ENCODE assay signal across 24 mouse cellular contexts in genomic region chr15:85230613-85231012, GRCm38 (mm10). TPM values are rescaled to one million over a fixed set of nuclear protein-coding genes. Genes with fewer than 3 reads are reported as not detected.
DNase-seq lines count a peak whose midpoint lies in the region; ATAC-seq and TF ChIP-seq lines count a peak whose summit lies in the region.
"Had no signal": no experiment of that assay in that cellular context is flagged by ENCODE, and none has a peak within 500 bp of the region (broad histone marks: within the 10 kb centered on the region; RNA-seq: fewer than 3 reads in every experiment).

No protein-coding gene starts in this region.

- TF ChIP-seq EP300 in stomach, postnatal 0 days (optimal IDR thresholded peaks at IDR 0.05) = no peak

- H3K36me3 ChIP-seq in heart, embryonic 13.5 days = peaks cover 78% of the 10 kb centered on the region
- no peaks in the 10 kb centered on the region for H3K36me3 ChIP-seq in thymus, adult 2 months (ENCODE audit: control insufficient read depth, insufficient read depth, low read length)
- H3K36me3 ChIP-seq in stomach, postnatal 0 days (ENCODE audit: control insufficient read depth, insufficient read depth, low read length) = peaks cover 9% of the 10 kb centered on the region; the same call in 1 of the 2 replicates
- H3K36me3 ChIP-seq: liver, embryonic 15.5 days; midbrain, embryonic 15.5 days had no signal

- no peak for TF ChIP-seq CTCF in gastrocnemius, adult 2 months (IDR thresholded peaks at IDR 0.05)
- TF ChIP-seq CTCF in thymus, adult 2 months (IDR thresholded peaks at IDR 0.05; ENCODE audit: borderline replicate concordance, control insufficient read depth, extremely low read depth, insufficient read depth, low read length, poor library complexity) = no peak
- TF ChIP-seq CTCF in stomach, postnatal 0 days (IDR thresholded peaks at IDR 0.05; ENCODE audit: low read depth) = 0 out of 2 replicates have a peak, but pooled peaks have one; percentile 1

- intact Hi-C loops in gastrocnemius, adult 2 months (cut with DNase I) = loop anchor here (1.0 kb wide), 1 partner anchor 79 kb away; no protein-coding TSS in a partner anchor
- intact Hi-C loops in heart, postnatal 25 days (cut with DNase I) = loop anchor here (1.0 kb wide), 1 partner anchor 79 kb away; no protein-coding TSS in a partner anchor

- H3K4me2 ChIP-seq in heart, embryonic 13.5 days = no peak overlapping the region
- no peak overlapping the region for H3K4me2 ChIP-seq in stomach, postnatal 0 days (replicated peaks; ENCODE audit: low read depth)
- H3K4me2 ChIP-seq: hindbrain, embryonic 14.5 days; limb, embryonic 13.5 days; liver, embryonic 15.5 days; lung, embryonic 15.5 days; midbrain, embryonic 15.5 days; neural tube, embryonic 12.5 days had no signal

- DNase-seq in gastrocnemius, adult 2 months = no peak
- no peak for DNase-seq in gastrocnemius, postnatal 4 days (ENCODE audit: low spot score in 2 of 2)
- no peak for DNase-seq in heart, postnatal 25 days (ENCODE audit: low spot score)
- peak; percentile 52 for DNase-seq in thymus, postnatal 4 days
- DNase-seq in thymus, adult 2 months = no peak
- no peak for DNase-seq in stomach, postnatal 0 days (ENCODE audit: low spot score)
- DNase-seq: cerebellum, adult 2 months; cerebellum, postnatal 25 days; forebrain, postnatal 0 days; gastrocnemius, postnatal 25 days; kidney, postnatal 25 days; layer of hippocampus, postnatal 36 days; lung, postnatal 4 days; right cerebral cortex, postnatal 14 days; spleen, adult 18-20 months had no signal

- TF ChIP-seq POLR2A in thymus, adult 2 months (IDR thresholded peaks at IDR 0.05; ENCODE audit: control insufficient read depth, extremely low read depth, insufficient read depth, low read length, poor library complexity) = no peak

- peak overlapping the region; percentile 20 for H3K27ac ChIP-seq in gastrocnemius, adult 2 months
- H3K27ac ChIP-seq in heart, embryonic 13.5 days (replicated peaks) = peak overlapping the region; percentile 26
- no peak overlapping the region for H3K27ac ChIP-seq in thymus, adult 2 months (ENCODE audit: control insufficient read depth, insufficient read depth, low read length)
- peak overlapping the region; percentile 75 for H3K27ac ChIP-seq in stomach, postnatal 0 days (replicated peaks)
- H3K27ac ChIP-seq: hindbrain, embryonic 14.5 days; limb, embryonic 13.5 days; liver, embryonic 15.5 days; lung, embryonic 15.5 days; midbrain, embryonic 15.5 days; neural tube, embryonic 12.5 days had no signal

- H3K4me1 ChIP-seq in heart, embryonic 13.5 days = peaks cover 39% of the 10 kb centered on the region
- peaks cover 24% of the 10 kb centered on the region for H3K4me1 ChIP-seq in thymus, adult 2 months (replicated peaks; ENCODE audit: control insufficient read depth, insufficient read depth, low read length)
- H3K4me1 ChIP-seq in stomach, postnatal 0 days (replicated peaks; ENCODE audit: control insufficient read depth, insufficient read depth) = no peaks in the 10 kb centered on the region
- H3K4me1 ChIP-seq: lung, embryonic 15.5 days; midbrain, embryonic 15.5 days; neural tube, embryonic 12.5 days had no signal

- no peak overlapping the region for H3K4me3 ChIP-seq in gastrocnemius, adult 2 months
- H3K4me3 ChIP-seq in heart, embryonic 13.5 days = no peak overlapping the region
- no peak overlapping the region for H3K4me3 ChIP-seq in thymus, adult 2 months (ENCODE audit: control insufficient read depth, insufficient read depth, low read length)
- H3K4me3 ChIP-seq in stomach, postnatal 0 days (ENCODE audit: low read depth, low read length) = no peak overlapping the region
- H3K4me3 ChIP-seq: limb, embryonic 13.5 days; liver, embryonic 15.5 days; lung, embryonic 15.5 days; midbrain, embryonic 15.5 days; neural tube, embryonic 12.5 days had no signal

- H3K9ac ChIP-seq in heart, embryonic 13.5 days = no peak overlapping the region; the same call in 1 of the 2 replicates
- no peak overlapping the region for H3K9ac ChIP-seq in stomach, postnatal 0 days (ENCODE audit: low read length)
- H3K9ac ChIP-seq: forebrain, postnatal 0 days; hindbrain, embryonic 14.5 days; limb, embryonic 13.5 days; liver, embryonic 15.5 days; lung, embryonic 15.5 days; midbrain, embryonic 15.5 days; neural tube, embryonic 12.5 days had no signal

- 81% methylated on average over 14 of the region's 14 CpGs for WGBS in heart, embryonic 13.5 days
- 91% methylated on average over 14 of the region's 14 CpGs for WGBS in thymus, adult 2 months
- 78% methylated on average over 14 of the region's 14 CpGs for WGBS in stomach, postnatal 0 days

- no peaks in the 10 kb centered on the region for H3K9me3 ChIP-seq in heart, embryonic 13.5 days
- H3K9me3 ChIP-seq in stomach, postnatal 0 days (ENCODE audit: control insufficient read depth, low read length) = no peaks in the 10 kb centered on the region
- H3K9me3 ChIP-seq: limb, embryonic 13.5 days; liver, embryonic 15.5 days; lung, embryonic 15.5 days; midbrain, embryonic 15.5 days; neural tube, embryonic 12.5 days had no signal

- H3K27me3 ChIP-seq in heart, embryonic 13.5 days (replicated peaks) = no peaks in the 10 kb centered on the region
- H3K27me3 ChIP-seq in thymus, adult 2 months (ENCODE audit: control insufficient read depth, insufficient read depth, low read length) = no peaks in the 10 kb centered on the region
- no peaks in the 10 kb centered on the region for H3K27me3 ChIP-seq in stomach, postnatal 0 days (ENCODE audit: control insufficient read depth, insufficient read depth, low read length)
- H3K27me3 ChIP-seq: limb, embryonic 13.5 days; liver, embryonic 15.5 days; lung, embryonic 15.5 days; midbrain, embryonic 15.5 days; neural tube, embryonic 12.5 days had no signal

- ATAC-seq in heart, embryonic 13.5 days (ENCODE audit: extremely low read depth, insufficient number of reproducible peaks, low FRiP score, low TSS enrichment) = no peak
- ATAC-seq in stomach, postnatal 0 days (ENCODE audit: low FRiP score, low TSS enrichment) = no peak
- no peak for ATAC-seq in activated CD4-positive, CD25-positive, alpha-beta regulatory T cell, adult 4 months
- ATAC-seq: forebrain, postnatal 0 days; inflammation-experienced regulatory T-cells, adult 6 months; midbrain, embryonic 15.5 days had no signal

RNA-seq across cellular contexts. Expression of gene Fbln1, which starts 24.9 kb away (rescaled TPM):
- 10 to 100 TPM in 1 of 2 experiments, 1 to 10 TPM in 1; 6.5 to 20.9 TPM for total RNA-seq in gastrocnemius, adult 2 months (2021)
- total RNA-seq in gastrocnemius, postnatal 4 days (2021) = 10 to 100 TPM; 41.1 to 42.4 TPM
- polyA plus RNA-seq in heart, embryonic 13.5 days (2015; fragmentation: Nextera tagmentation; extraction: Ambion mirVana) = 125 and 139 TPM in 2 replicates
- total RNA-seq in heart, postnatal 25 days (2021) = 10 to 100 TPM; 94.1 to 94.2 TPM
- polyA plus RNA-seq in thymus, adult 2 months (2012; rRNA removed) = 28.6 and 46.8 TPM in 2 replicates
- polyA plus RNA-seq in stomach, postnatal 0 days (2015; fragmentation: Nextera tagmentation; extraction: Ambion mirVana) = 109 and 112 TPM in 2 replicates
- under 1 TPM; 0.13 to 0.29 TPM for polyA plus RNA-seq in activated CD4-positive, CD25-positive, alpha-beta regulatory T cell, adult 4 months (2017; shearing (Covaris generic))
- polyA plus RNA-seq: inflammation-experienced regulatory T-cells, adult 6 months had no signal

Comparison
In these comparisons a context has a peak if more than half of its experiments do, and no peak if none do; other contexts are left out.
1. RNA of gene Fbln1, which starts 24.9 kb away (polyA plus RNA-seq): 125 to 139 TPM in heart, embryonic 13.5 days, 109 to 112 TPM in stomach, postnatal 0 days and 28.6 to 46.8 TPM in thymus, adult 2 months; 0.13 to 0.29 TPM in activated CD4-positive, CD25-positive, alpha-beta regulatory T cell, adult 4 months; every median in the first group is over 10 times any median in the second.